Mouse (Mus musculus) ES-Bruce4 (cell line): ENCODE data around the gene Trim58. TPM values are rescaled to one million over a fixed set of nuclear protein-coding genes. Genes with fewer than 3 reads are reported as not detected.

ENCODE experiments used
- H3K27ac ChIP-seq: 2 replicates; pipeline ENCODE4 v1.5.1; 2012; ENCODE audit warnings: low read length, inconsistent platforms; ENCODE audit not compliant: insufficient read depth
- H3K27me3 ChIP-seq: 2 replicates; pipeline ENCODE4 v1.6.1; 2012; ENCODE audit warnings: mild to moderate bottlenecking, low read length, inconsistent platforms; ENCODE audit not compliant: control insufficient read depth, poor library complexity, insufficient read depth, severe bottlenecking
- H3K36me3 ChIP-seq: 2 replicates; pipeline ENCODE4 v1.6.1; 2012; ENCODE audit warnings: inconsistent platforms, mild to moderate bottlenecking, low read length, moderate library complexity; ENCODE audit not compliant: control insufficient read depth, poor library complexity, insufficient read depth, severe bottlenecking
- H3K4me1 ChIP-seq: one replicate; pipeline ENCODE4 v1.8.1; 2011; ENCODE audit warnings: low read length; ENCODE audit not compliant: control insufficient read depth, insufficient read depth
- H3K4me3 ChIP-seq: 2 replicates; pipeline ENCODE4 v1.5.1; 2011; ENCODE audit warnings: low read depth, mild to moderate bottlenecking, low read length
- H3K9ac ChIP-seq: 2 replicates; pipeline ENCODE4 v1.6.1; 2012; ENCODE audit warnings: low read depth, mild to moderate bottlenecking, inconsistent platforms; ENCODE audit not compliant: poor library complexity, severe bottlenecking
- H3K9me3 ChIP-seq: replicated peaks from 2 replicates; pipeline ENCODE4 v1.6.1; 2012; ENCODE audit warnings: mild to moderate bottlenecking, low read length, inconsistent platforms; ENCODE audit not compliant: control insufficient read depth, poor library complexity, insufficient read depth, severe bottlenecking
- CTCF ChIP-seq: IDR thresholded peaks from one replicate; pipeline ENCODE4 v1.8.1; 2011; ENCODE audit warnings: low read depth, low read length
- EP300 ChIP-seq: IDR thresholded peaks from 2 replicates; pipeline ENCODE4 v1.6.1; 2011; ENCODE audit warnings: low read depth, low read length; ENCODE audit not compliant: insufficient read depth
- POLR2A ChIP-seq: IDR thresholded peaks from one replicate; pipeline ENCODE4 v1.8.1; 2011; ENCODE audit warnings: low read length; ENCODE audit not compliant: insufficient read depth
- polyA plus RNA-seq: library from polyadenylated mRNA; stranded (reverse); fragments of >200 nt; gene quantifications from 2 replicates; pipeline ENCODE4 v1.2.4, GENCODE M21; 2011; ENCODE audit warnings: low read depth; ENCODE audit not compliant: missing spikeins, insufficient read depth, insufficient read length

Gene Trim58
- polyA plus RNA-seq, 1 experiment = not detected

DNA sequence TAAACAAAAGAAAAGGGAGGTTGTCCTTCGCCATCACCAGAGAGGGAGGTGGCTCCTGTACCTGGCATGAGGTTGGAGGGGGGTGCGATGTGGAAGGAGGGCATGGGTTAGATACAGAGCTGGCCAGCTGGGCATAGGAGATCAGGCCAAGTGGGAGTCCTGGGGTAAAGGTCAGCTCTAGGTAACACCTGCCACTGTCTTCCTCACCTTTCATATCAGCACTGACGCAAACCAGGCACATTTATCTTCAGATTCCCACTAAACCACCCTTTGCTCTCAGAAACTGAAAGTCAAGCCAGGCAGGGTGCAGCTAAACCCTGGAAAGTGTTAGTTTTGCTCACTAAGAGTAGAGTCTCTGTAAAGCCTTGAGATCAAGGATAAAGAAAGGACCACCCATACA, 21.9 kb upstream of the Trim58 start:
- no peak overlapping the region for H3K4me3 ChIP-seq
- no peak overlapping the region for H3K9ac ChIP-seq
- TF ChIP-seq CTCF = no peak
- TF ChIP-seq EP300 = no peak
- TF ChIP-seq POLR2A = no peak

DNA sequence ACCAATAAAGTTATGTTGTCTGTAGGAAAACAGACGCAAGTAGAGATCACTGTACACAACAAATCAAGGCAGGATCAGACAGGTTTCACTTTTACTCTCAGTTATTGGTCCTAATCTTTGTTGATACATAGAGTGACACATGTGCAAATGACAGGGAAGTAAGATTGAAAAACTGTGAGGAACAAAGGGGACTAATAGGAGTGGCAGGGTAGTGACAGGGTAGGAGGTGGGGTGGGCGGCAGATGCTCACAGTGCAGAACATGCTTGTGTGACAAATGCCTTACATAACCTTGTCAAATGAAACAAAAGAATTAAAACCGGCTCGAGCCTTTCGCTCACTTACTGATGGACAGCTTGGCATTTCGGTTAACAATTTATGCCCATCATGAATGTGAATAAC, 21.5 kb upstream of the Trim58 start:
- Histone ChIP-seq H3K9ac (no peak overlapping the region), H3K27ac (no peak overlapping the region), H3K4me3 (no peak overlapping the region), H3K36me3 (no peaks in the 10 kb centered on the region), H3K4me1 (no peaks in the 10 kb centered on the region), H3K9me3 (no peaks in the 10 kb centered on the region), H3K27me3 (no peaks in the 10 kb centered on the region; the same call in 1 of the 2 replicates)
- TF ChIP-seq CTCF = no peak
- no peak for TF ChIP-seq POLR2A
- TF ChIP-seq EP300 = no peak

More for the DNA sequence above, 21.9 kb upstream of the Trim58 start:
- no peaks in the 10 kb centered on the region for H3K36me3 ChIP-seq
- no peaks in the 10 kb centered on the region; the same call in 1 of the 2 replicates for H3K27me3 ChIP-seq
- H3K4me1 ChIP-seq = no peaks in the 10 kb centered on the region
- H3K9me3 ChIP-seq = no peaks in the 10 kb centered on the region
- no peak overlapping the region for H3K27ac ChIP-seq

DNA sequence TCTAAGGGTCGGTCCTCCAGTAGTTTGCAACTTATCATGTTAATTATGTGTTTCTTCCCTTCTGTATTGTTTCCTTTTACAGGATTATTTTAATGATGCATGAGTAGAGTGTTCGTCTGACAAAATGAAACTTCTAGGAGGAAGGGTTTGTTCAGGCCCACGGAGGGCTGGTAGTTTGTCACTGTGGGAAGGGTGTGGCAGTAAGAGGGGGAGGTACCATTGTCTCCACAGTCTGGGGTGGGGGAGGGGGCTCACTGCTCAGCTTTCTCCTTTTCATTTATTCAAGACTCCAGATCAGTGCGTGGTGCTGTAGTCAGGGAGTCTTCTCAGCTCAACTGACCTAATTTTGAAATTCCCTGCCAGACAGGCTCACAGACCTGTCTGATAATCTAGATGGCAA, 14.1 kb upstream of the Trim58 start:
- H3K36me3 ChIP-seq = no peaks in the 10 kb centered on the region
- H3K4me3 ChIP-seq = no peak overlapping the region
- H3K9ac ChIP-seq = no peak overlapping the region
- H3K27me3 ChIP-seq = no peaks in the 10 kb centered on the region
- no peaks in the 10 kb centered on the region for H3K4me1 ChIP-seq
- no peak for TF ChIP-seq POLR2A
- no peak for TF ChIP-seq EP300
- no peak for TF ChIP-seq CTCF
- no peaks in the 10 kb centered on the region for H3K9me3 ChIP-seq
- H3K27ac ChIP-seq = no peak overlapping the region

DNA sequence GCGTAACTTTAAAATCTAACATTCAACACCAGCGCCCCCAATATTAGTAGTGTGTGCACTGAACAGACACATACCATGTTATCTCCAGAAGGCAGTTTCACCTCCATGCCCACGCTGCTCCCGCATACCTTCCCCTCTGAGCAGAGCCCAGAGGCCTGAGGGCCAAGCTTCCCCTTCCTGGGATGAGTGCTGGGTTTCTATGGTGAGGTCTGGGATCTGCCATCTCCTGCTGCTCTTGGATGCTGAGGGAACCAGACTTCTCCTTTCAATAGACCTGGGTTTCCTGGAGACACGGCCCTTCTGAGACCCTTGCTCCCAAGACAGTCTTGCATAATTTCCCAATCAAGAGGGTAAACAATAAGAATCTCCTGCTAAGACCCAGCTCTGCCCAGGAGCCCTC, 9.9 kb upstream of the Trim58 start, which contains the start of gene Olfr323:
Olfr323 (minus strand) TSS at position 101 of the 400 bp plus-strand sequence.
- Histone ChIP-seq H3K4me1 (no peaks in the 10 kb centered on the region), H3K9ac (no peak within 1 kb of the TSS), H3K27ac (no peak within 1 kb of the TSS), H3K4me3 (no peak within 1 kb of the TSS), H3K27me3 (no peaks in the 10 kb centered on the region; the same call in 1 of the 2 replicates), H3K36me3 (no peaks in the 10 kb centered on the region), H3K9me3 (no peaks in the 10 kb centered on the region)
- no peak for TF ChIP-seq CTCF

DNA sequence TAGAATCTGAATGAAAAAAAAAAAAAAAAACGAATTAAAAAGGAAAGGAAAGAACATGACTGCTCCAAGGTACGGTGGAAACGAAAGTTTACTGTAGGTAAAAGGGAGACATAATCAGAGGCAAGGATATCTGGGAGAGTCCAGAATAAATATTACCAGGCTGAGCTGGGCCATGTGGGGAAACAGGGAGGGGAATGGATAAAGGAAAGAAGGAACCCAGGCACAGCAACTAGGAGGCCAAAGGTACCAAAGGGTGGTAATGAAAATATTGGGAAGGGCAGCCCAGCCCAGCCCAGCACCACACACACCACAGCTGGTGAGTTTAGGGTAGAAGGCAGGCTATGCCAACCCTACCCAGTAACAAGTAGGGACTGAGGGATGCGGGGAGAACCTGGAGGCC, 5.4 kb upstream of the Trim58 start:
- no peaks in the 10 kb centered on the region for H3K4me1 ChIP-seq

DNA sequence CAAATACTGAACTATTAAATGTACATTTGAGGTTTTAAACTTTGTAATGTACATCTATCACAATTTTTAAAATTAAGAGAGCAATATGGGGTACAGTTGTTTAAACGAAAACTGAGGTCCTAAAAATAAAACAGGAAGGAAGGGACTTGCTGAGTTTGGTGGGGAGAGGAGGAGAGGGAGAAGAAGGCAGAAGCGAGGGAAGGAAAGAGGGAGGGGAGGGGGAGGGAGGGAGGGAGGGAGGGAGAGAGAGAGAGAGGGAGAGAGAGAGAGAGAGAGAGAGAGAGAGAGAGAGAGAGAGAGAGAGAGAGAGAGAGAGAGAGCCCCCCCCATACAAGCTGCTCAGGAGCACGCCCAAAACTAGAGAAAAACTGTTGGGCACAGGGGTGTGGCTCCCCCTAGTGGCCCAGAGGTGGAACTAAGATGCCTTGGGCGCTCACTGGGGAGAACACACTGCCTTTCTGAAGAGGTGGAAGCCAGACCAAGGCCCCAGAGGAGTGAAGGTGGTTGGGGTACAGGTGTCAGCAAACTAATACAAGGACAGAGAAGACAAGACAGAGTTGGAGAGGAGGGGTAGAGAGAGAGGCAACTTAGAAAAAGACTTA, 3.8 kb upstream of the Trim58 start:
- Histone ChIP-seq H3K4me3 (no peak overlapping the region), H3K9me3 (no peaks in the 10 kb centered on the region), H3K27ac (no peak overlapping the region), H3K4me1 (no peaks in the 10 kb centered on the region), H3K27me3 (peaks cover 2% of the 10 kb centered on the region), H3K9ac (no peak overlapping the region), H3K36me3 (no peaks in the 10 kb centered on the region)
- TF ChIP-seq POLR2A = no peak
- peak; percentile 78 for TF ChIP-seq CTCF

More for the DNA sequence above, 5.4 kb upstream of the Trim58 start:
- no peak for TF ChIP-seq EP300
- no peak for TF ChIP-seq CTCF
- no peak for TF ChIP-seq POLR2A
- Histone ChIP-seq H3K9me3 (no peaks in the 10 kb centered on the region), H3K36me3 (no peaks in the 10 kb centered on the region), H3K27ac (no peak overlapping the region), H3K27me3 (peaks cover 1% of the 10 kb centered on the region), H3K4me3 (no peak overlapping the region), H3K9ac (no peak overlapping the region)
